Mouse (Mus musculus) myocyte (in vitro differentiated cells): ENCODE data around the gene Aatk. TPM values are rescaled to one million over a fixed set of nuclear protein-coding genes. Genes with fewer than 3 reads are reported as not detected.

ENCODE experiments used
- H3K27me3 ChIP-seq: one replicate; pipeline ENCODE4 v1.6.1; 2011; ENCODE audit not compliant: control insufficient read depth, insufficient read depth, insufficient read length
- H3K36me3 ChIP-seq: one replicate; pipeline ENCODE4 v1.6.1; 2011; ENCODE audit not compliant: control insufficient read depth, insufficient read depth
- H3K4me2 ChIP-seq: one replicate; pipeline ENCODE4 v1.6.1; 2011; ENCODE audit warnings: low read depth, control low read depth
- H3K4me3 ChIP-seq: one replicate; pipeline ENCODE4 v1.5.1; 2011; ENCODE audit warnings: mild to moderate bottlenecking, control low read depth, moderate library complexity
- H3K79me2 ChIP-seq: one replicate; pipeline ENCODE4 v1.6.1; 2011; ENCODE audit not compliant: control insufficient read depth, insufficient read depth
- H3ac ChIP-seq: one replicate; pipeline ENCODE4 v1.6.1; 2011; ENCODE audit not compliant: control insufficient read depth, insufficient read length
- CEBPB ChIP-seq: IDR thresholded peaks from 2 replicates; pipeline ENCODE4 v1.6.1; 2011; ENCODE audit warnings: mild to moderate bottlenecking, moderate library complexity; ENCODE audit not compliant: poor library complexity, insufficient read depth, severe bottlenecking
- E2F4 ChIP-seq: IDR thresholded peaks from one replicate; pipeline ENCODE4 v1.6.1; 2011; ENCODE audit warnings: mild to moderate bottlenecking, control low read depth, moderate library complexity; ENCODE audit not compliant: insufficient read depth
- MAX ChIP-seq: IDR thresholded peaks from one replicate; pipeline ENCODE4 v1.6.1; 2011; ENCODE audit warnings: low read depth, mild to moderate bottlenecking, control low read depth
- MYOD1 ChIP-seq, 3 experiments: IDR thresholded peaks; one replicate each; pipeline ENCODE4 v1.6.1; 2011; ENCODE audit warnings: control low read depth in 2 of 3, low read depth in 2 of 3, mild to moderate bottlenecking in 2 of 3, moderate library complexity in 1 of 3; ENCODE audit not compliant: insufficient read length in 2 of 3, control insufficient read depth in 1 of 3
- MYOG ChIP-seq, 3 experiments: IDR thresholded peaks; one replicate each; pipeline ENCODE4 v1.6.1; 2011; ENCODE audit warnings: control low read depth in 2 of 3, low read depth in 2 of 3, mild to moderate bottlenecking in 2 of 3; ENCODE audit not compliant: insufficient read length in 2 of 3, control insufficient read depth in 1 of 3, insufficient read depth in 1 of 3
- POLR2A ChIP-seq: IDR thresholded peaks from one replicate; pipeline ENCODE4 v1.6.1; 2011; ENCODE audit warnings: low read depth, mild to moderate bottlenecking, control low read depth, moderate library complexity; ENCODE audit not compliant: insufficient read length
- POLR2AphosphoS2 ChIP-seq: IDR thresholded peaks from one replicate; pipeline ENCODE4 v1.6.1; 2011; ENCODE audit warnings: low read depth, control low read depth; ENCODE audit not compliant: insufficient read length
- REST ChIP-seq: IDR thresholded peaks from one replicate; pipeline ENCODE4 v1.6.1; 2011; ENCODE audit warnings: mild to moderate bottlenecking, control low read depth, moderate library complexity; ENCODE audit not compliant: insufficient read depth, insufficient read length
- SRF ChIP-seq: IDR thresholded peaks from one replicate; pipeline ENCODE4 v1.6.1; 2011; ENCODE audit warnings: low read depth; ENCODE audit not compliant: control insufficient read depth, insufficient read length
- TCF12 ChIP-seq: IDR thresholded peaks from one replicate; pipeline ENCODE4 v1.6.1; 2011; ENCODE audit warnings: mild to moderate bottlenecking, control low read depth; ENCODE audit not compliant: poor library complexity, insufficient read depth, severe bottlenecking
- TCF3 ChIP-seq: IDR thresholded peaks from one replicate; pipeline ENCODE4 v1.6.1; 2011; ENCODE audit warnings: low read depth, control low read depth; ENCODE audit not compliant: insufficient read length
- USF1 ChIP-seq: IDR thresholded peaks from one replicate; pipeline ENCODE4 v1.6.1; 2011; ENCODE audit warnings: low read depth, mild to moderate bottlenecking, control low read depth, moderate library complexity
- polyA plus RNA-seq: library from polyadenylated mRNA; unstranded; fragments of >200 nt; fragmentation: generic; extraction: Trizol; gene quantifications from one replicate; pipeline ENCODE4 v1.2.1, GENCODE M21; 2012; ENCODE audit warnings: missing spikeins

Gene Aatk
- polyA plus RNA-seq, 1 experiment, result 0.26 TPM

DNA sequence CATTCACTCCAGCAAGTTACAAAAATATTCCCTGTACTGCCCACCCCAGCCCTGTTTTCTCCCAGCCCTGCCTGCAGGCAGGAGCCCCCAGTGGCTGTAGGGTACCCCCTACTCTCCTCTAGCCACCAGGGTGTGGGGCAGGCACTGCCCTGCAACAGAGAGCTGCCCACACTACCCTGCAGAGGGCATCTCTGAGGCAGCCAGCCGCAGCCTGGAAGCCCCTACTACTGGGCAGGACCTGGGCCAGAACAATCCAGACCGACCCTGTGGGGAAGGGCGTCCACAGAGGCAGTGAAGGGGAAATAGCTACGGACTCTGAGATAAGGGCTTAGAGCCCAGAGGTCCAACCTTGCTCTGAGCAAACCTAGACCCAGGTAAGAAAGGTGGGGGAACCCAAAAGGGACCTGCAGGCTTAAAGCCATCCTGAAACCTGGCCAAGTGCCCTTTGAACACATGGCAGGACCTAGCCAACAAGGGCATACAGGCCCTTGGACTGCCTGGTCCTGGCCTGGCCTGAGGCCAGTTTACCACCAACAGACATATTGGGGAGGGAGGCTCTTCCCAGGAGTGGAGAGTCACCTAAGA lies 39.4 kb downstream of the Aatk start:
- H3K4me3 ChIP-seq, result no peak overlapping the region
- peaks cover 5% of the 10 kb centered on the region for H3K36me3 ChIP-seq
- no peak overlapping the region for H3K4me2 ChIP-seq
- H3ac ChIP-seq, result no peak overlapping the region
- TF ChIP-seq TCF12 (no peak), SRF (no peak), POLR2AphosphoS2 (no peak), MAX (no peak), E2F4 (no peak), POLR2A (no peak), MYOG (IDR thresholded peaks at IDR 0.05; ENCODE audit: control insufficient read depth in 1 of 3, insufficient read depth in 1 of 3, insufficient read length in 2 of 3, low read depth in 2 of 3) (no peak), CEBPB (no peak), REST (no peak), USF1 (no peak), MYOD1 (IDR thresholded peaks at IDR 0.05; ENCODE audit: control insufficient read depth in 1 of 3, insufficient read length in 2 of 3, low read depth in 2 of 3) (no peak), TCF3 (no peak)
- no peaks in the 10 kb centered on the region for H3K79me2 ChIP-seq
- peaks cover 7% of the 10 kb centered on the region for H3K27me3 ChIP-seq

- TF ChIP-seq MYOG (IDR thresholded peaks at IDR 0.05; ENCODE audit: control insufficient read depth in 1 of 3, insufficient read depth in 1 of 3, insufficient read length in 2 of 3, low read depth in 2 of 3) (peak; percentile 60 to 90 (median 68)), USF1 (no peak), REST (no peak), MAX (no peak), MYOD1 (IDR thresholded peaks at IDR 0.05; ENCODE audit: control insufficient read depth in 1 of 3, insufficient read length in 2 of 3, low read depth in 2 of 3) (peak in 2 of 3 experiments; percentile 62 to 86), POLR2A (no peak), SRF (peak; percentile 10), POLR2AphosphoS2 (no peak), TCF12 (peak; percentile 28)
- H3K79me2 ChIP-seq, result no peaks in the 10 kb centered on the region
- no peak overlapping the region for H3ac ChIP-seq
- H3K4me3 ChIP-seq, result no peak overlapping the region
- H3K27me3 ChIP-seq, result no peaks in the 10 kb centered on the region
- peak overlapping the region; percentile 30 for H3K4me2 ChIP-seq
- peaks cover 5% of the 10 kb centered on the region for H3K36me3 ChIP-seq
These were observed 41.3 kb downstream of the Aatk start for GRCm38 (mm10) chr11:120005434-120006317.

DNA sequence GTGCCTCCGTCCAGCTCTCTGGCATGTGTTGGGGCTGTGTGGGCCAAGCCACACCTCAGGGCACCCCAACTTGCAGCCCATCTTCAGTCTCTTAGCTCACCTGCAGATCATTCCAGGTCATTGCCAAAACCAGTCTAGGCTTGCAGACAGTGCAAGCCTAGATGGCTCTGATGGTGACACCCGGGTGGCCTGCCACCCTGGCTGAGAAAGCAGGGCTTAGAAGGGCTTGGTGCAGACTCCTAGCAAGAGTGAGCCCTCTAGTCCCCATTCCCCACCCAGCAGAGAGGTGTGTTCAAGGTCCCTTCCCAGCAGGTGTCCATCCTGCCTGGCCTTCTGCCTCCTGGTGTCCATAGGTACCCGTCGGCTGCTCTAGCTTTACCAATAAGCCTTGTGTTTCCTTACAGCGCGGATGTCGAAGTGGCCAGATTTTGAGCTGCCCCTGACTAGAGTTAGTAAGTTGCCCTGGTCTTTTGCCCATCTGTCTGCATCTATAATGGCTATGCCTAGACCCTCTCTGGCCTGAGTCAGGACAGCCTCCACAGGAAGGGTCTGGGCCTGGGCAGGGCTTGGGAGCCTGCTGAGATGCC lies 44.2 kb downstream of the Aatk start:
- H3ac ChIP-seq, result no peak overlapping the region
- H3K4me3 ChIP-seq, result no peak overlapping the region
- TF ChIP-seq USF1 (no peak), E2F4 (no peak), POLR2A (no peak), MYOD1 (IDR thresholded peaks at IDR 0.05; ENCODE audit: control insufficient read depth in 1 of 3, insufficient read length in 2 of 3, low read depth in 2 of 3) (no peak), TCF3 (no peak), REST (no peak), CEBPB (no peak), POLR2AphosphoS2 (no peak), MYOG (IDR thresholded peaks at IDR 0.05; ENCODE audit: control insufficient read depth in 1 of 3, insufficient read depth in 1 of 3, insufficient read length in 2 of 3, low read depth in 2 of 3) (no peak), SRF (no peak), MAX (no peak), TCF12 (no peak)
- H3K36me3 ChIP-seq, result peaks cover 5% of the 10 kb centered on the region
- H3K4me2 ChIP-seq, result no peak overlapping the region
- H3K79me2 ChIP-seq, result no peaks in the 10 kb centered on the region
- H3K27me3 ChIP-seq, result no peaks in the 10 kb centered on the region

- no peak overlapping the region for H3K4me3 ChIP-seq
- TF ChIP-seq USF1, result no peak
- TF ChIP-seq REST, result no peak
- peak in 2 of 3 experiments; percentile 29 to 73 for TF ChIP-seq MYOD1 (IDR thresholded peaks at IDR 0.05; ENCODE audit: control insufficient read depth in 1 of 3, insufficient read length in 2 of 3, low read depth in 2 of 3)
- no peak for TF ChIP-seq SRF
- TF ChIP-seq MYOG (IDR thresholded peaks at IDR 0.05; ENCODE audit: control insufficient read depth in 1 of 3, insufficient read depth in 1 of 3, insufficient read length in 2 of 3, low read depth in 2 of 3), result peak in 2 of 3 experiments; percentile 56 to 81
- TF ChIP-seq POLR2A, result no peak
- no peak for TF ChIP-seq MAX
- TF ChIP-seq CEBPB, result no peak
- no peak for TF ChIP-seq TCF3
- no peak for TF ChIP-seq POLR2AphosphoS2
- peaks cover 5% of the 10 kb centered on the region for H3K36me3 ChIP-seq
- H3K79me2 ChIP-seq, result no peaks in the 10 kb centered on the region
- no peak overlapping the region for H3ac ChIP-seq
- H3K4me2 ChIP-seq, result peak overlapping the region; percentile 36
- H3K27me3 ChIP-seq, result no peaks in the 10 kb centered on the region
These were observed 44.9 kb downstream of the Aatk start for GRCm38 (mm10) chr11:120002041-120002440.
